Mouse (Mus musculus): ENCODE measurements around the gene D930007J09Rik. TPM values are rescaled to one million over a fixed set of nuclear protein-coding genes. Genes with fewer than 3 reads are reported as not detected.

The D930007J09Rik gene
- total and polyA plus RNA-seq, 2 experiments from 2014 or later = not detected

DNA sequence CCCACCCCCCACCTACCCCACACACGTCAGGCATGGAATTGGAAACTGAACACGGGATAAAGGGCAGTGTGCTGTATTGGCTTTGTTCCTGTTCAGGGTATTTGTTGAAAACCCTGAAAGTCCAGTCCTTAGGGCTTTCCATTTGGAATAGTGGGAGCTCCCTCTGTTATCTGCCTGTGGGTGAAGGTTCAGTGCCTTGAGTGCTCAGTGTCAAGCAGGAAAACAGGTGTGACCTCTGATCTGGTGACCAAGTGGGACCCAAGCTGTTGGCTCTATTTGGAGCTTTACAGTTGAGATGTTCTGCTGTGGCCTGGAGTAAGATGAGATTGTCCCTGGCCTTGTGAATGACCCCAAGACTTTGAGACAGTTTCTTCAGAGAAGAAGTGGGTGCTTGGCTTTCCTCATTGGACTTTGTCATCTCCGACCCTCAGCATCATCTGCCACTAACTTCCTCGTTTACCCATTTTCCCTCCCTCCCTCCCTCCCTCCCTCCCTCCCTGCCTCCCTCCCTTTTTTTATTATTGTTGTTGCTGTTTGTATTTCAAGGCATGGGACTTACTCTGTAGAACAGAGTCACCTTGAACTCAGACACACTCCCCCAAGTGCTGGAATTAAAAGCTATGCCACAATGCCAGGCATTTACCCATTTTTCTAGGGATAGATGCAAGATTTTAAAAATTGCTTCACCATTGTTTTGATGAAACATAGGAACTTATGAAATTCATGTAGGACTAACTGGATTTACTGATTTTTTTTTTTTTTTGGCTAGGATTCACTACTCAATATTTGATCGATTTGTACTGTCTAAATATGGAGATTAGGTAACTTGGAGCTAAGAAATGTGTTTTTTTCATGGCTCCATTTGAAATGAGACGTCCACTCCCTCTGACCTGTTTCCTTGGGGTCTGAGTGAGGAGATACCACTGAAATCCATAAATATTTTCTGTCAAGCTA, 22.0 kb upstream of the D930007J09Rik start:
- Histone ChIP-seq H3K9me3 (ENCODE audit: low read length) (no peaks in the 10 kb centered on the region), H3K4me1 (ENCODE audit: insufficient read depth, low read length) (no peaks in the 10 kb centered on the region), H3K36me3 (ENCODE audit: insufficient read depth, low read length) (peaks cover 25% of the 10 kb centered on the region), H3K27ac (ENCODE audit: low read depth, low read length) (no peak overlapping the region), H3K4me2 (ENCODE audit: low read depth, low read length, poor library complexity, severe bottlenecking) (no peak overlapping the region), H3K27me3 (ENCODE audit: insufficient read depth, low read length) (no peaks in the 10 kb centered on the region), H3K9ac (replicated peaks; ENCODE audit: low read length, poor library complexity, severe bottlenecking) (no peak overlapping the region), H3K4me3 (ENCODE audit: low read depth, low read length) (no peak overlapping the region)
- ATAC-seq (ENCODE audit: low FRiP score) (no peak), DNase-seq (ENCODE audit: low spot score) (no peak)
- 81% methylated on average over 6 of the region's 6 CpGs for WGBS
- TF ChIP-seq CTCF (IDR thresholded peaks at IDR 0.05) = no peak

DNA sequence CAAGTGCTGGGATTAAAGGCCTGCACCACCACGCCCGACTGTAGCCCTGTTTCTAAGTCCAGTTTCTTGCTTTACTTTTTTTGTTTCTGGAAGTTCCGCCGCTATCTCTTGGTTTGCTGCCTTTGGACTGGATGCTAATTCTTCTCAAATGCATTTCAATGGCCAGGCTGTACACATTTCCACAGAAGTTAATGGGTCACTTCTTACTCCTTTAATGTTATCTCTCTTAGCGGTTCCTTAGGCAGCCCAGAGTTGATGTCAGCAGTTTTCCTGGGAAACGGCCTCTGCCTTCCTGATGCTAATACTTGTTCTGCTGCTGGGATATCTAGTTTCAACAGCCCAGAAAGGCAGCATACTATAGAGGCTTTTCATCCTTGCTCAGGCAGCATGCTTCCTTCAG, 20.5 kb upstream of the D930007J09Rik start:
- Histone ChIP-seq H3K27ac (ENCODE audit: low read depth, low read length) (no peak overlapping the region), H3K4me2 (ENCODE audit: low read depth, low read length, poor library complexity, severe bottlenecking) (no peak overlapping the region), H3K9me3 (ENCODE audit: low read length) (no peaks in the 10 kb centered on the region), H3K4me3 (ENCODE audit: low read depth, low read length) (no peak overlapping the region), H3K27me3 (ENCODE audit: insufficient read depth, low read length) (no peaks in the 10 kb centered on the region), H3K36me3 (ENCODE audit: insufficient read depth, low read length) (peaks cover 29% of the 10 kb centered on the region), H3K4me1 (ENCODE audit: insufficient read depth, low read length) (no peaks in the 10 kb centered on the region), H3K9ac (replicated peaks; ENCODE audit: low read length, poor library complexity, severe bottlenecking) (no peak overlapping the region)
- TF ChIP-seq CTCF (IDR thresholded peaks at IDR 0.05) = no peak
- DNase-seq (ENCODE audit: low spot score) = no peak
- ATAC-seq (ENCODE audit: low FRiP score) = no peak
- 91% methylated on average over 6 of the region's 6 CpGs for WGBS

DNA sequence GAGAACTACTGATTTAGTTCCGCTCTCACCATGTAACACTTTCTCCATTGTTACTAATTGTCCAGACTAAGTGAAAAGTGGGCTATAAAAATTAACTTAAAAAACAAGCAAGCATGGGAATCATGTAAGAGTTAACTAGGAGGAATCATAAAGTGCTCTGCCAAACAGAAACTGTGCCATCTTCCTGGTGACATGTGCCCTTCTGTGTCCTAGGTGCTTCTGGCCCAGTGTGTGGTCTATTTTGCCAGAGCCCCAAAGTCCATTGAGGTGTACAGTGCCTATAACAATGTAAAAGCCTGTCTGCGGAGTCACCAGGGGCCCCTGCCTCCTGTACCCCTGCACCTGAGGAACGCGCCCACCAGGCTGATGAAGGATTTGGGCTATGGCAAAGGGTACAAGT, 19.0 kb upstream of the D930007J09Rik start:
- DNase-seq (ENCODE audit: low spot score) (no peak), ATAC-seq (ENCODE audit: low FRiP score) (no peak)
- Histone ChIP-seq H3K9ac (replicated peaks; ENCODE audit: low read length, poor library complexity, severe bottlenecking) (no peak overlapping the region), H3K9me3 (ENCODE audit: low read length) (no peaks in the 10 kb centered on the region), H3K36me3 (ENCODE audit: insufficient read depth, low read length) (peaks cover 38% of the 10 kb centered on the region), H3K4me2 (ENCODE audit: low read depth, low read length, poor library complexity, severe bottlenecking) (no peak overlapping the region), H3K27me3 (ENCODE audit: insufficient read depth, low read length) (no peaks in the 10 kb centered on the region), H3K4me3 (ENCODE audit: low read depth, low read length) (no peak overlapping the region), H3K27ac (ENCODE audit: low read depth, low read length) (no peak overlapping the region), H3K4me1 (ENCODE audit: insufficient read depth, low read length) (no peaks in the 10 kb centered on the region)
- TF ChIP-seq CTCF (IDR thresholded peaks at IDR 0.05) = no peak
- 96% methylated on average over 4 of the region's 4 CpGs for WGBS

DNA sequence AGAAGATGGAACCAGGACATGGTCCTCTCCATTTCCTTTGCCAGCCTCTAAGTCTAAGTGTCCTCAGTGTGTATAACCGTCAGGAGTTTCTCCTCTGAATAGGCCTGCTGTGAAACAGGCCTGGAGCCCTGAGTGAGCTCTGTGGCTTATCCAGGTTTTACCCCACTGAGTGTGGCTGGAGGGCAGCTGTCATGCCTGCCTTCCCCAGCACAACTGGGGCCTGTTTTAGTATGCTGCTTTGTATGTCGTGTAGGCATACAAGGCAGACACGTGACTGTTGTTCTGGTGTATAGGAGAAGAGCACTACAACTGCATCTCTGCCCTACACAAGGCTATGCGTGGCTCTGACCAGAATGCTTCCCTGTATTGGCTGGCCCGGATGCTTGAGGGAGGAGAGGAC, 17.3 kb upstream of the D930007J09Rik start:
- no peak for TF ChIP-seq CTCF (IDR thresholded peaks at IDR 0.05)
- no peak for ATAC-seq (ENCODE audit: low FRiP score)
- no peak overlapping the region for H3K9ac ChIP-seq (replicated peaks; ENCODE audit: low read length, poor library complexity, severe bottlenecking)
- H3K4me3 ChIP-seq (ENCODE audit: low read depth, low read length) = no peak overlapping the region
- no peaks in the 10 kb centered on the region for H3K4me1 ChIP-seq (ENCODE audit: insufficient read depth, low read length)
- H3K27ac ChIP-seq (ENCODE audit: low read depth, low read length) = no peak overlapping the region
- no peaks in the 10 kb centered on the region for H3K27me3 ChIP-seq (ENCODE audit: insufficient read depth, low read length)
- H3K36me3 ChIP-seq (ENCODE audit: insufficient read depth, low read length) = peaks cover 47% of the 10 kb centered on the region
- 93% methylated on average over 5 of the region's 5 CpGs for WGBS
- H3K4me2 ChIP-seq (ENCODE audit: low read depth, low read length, poor library complexity, severe bottlenecking) = no peak overlapping the region
- DNase-seq (ENCODE audit: low spot score) = no peak
- no peaks in the 10 kb centered on the region for H3K9me3 ChIP-seq (ENCODE audit: low read length)

DNA sequence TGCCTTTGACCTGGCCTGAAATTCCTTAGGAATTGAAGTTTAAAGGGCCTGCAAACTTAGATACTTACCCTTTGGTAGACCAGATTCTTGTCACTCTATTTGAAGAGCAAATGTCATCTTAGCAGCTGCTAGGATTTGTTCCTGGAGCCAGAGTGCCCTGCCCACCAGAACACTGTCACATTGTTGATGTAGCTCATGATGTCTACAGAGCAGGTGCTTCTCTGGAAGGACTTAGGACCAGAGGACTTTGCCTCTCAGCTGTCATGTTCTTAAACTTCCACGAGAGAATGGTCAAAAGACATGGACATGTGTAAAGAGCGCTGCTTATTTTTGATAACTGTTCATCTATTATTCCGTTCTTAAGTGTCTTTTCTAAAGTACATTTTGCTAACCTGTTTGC, 16.6 kb upstream of the D930007J09Rik start:
- ATAC-seq (ENCODE audit: low FRiP score) = no peak
- 94% methylated on average over 3 of the region's 3 CpGs for WGBS

DNA sequence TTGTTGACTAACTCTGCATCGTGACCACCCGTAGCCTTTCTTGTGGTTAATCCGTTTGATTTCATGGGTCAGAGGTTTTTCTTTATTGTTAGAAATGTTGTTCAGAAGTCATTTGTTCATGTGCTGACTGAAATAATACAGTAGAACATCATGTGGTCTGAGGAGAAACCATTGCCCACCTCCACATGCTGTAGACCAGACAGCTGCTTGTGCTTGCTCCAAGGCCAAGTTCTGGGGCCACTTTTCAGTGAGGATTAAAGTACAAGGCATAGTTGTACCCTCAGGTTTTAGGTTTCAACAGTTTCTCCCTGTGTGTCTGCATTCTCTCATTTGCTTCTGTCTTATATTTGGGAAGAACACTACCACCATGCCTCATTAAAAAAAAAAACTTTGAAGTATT, 5.0 kb upstream of the D930007J09Rik start:
- Histone ChIP-seq H3K9ac (replicated peaks; ENCODE audit: low read length, poor library complexity, severe bottlenecking) (no peak overlapping the region), H3K36me3 (ENCODE audit: insufficient read depth, low read length) (peaks cover 30% of the 10 kb centered on the region), H3K4me2 (ENCODE audit: low read depth, low read length, poor library complexity, severe bottlenecking) (no peak overlapping the region), H3K27ac (ENCODE audit: low read depth, low read length) (no peak overlapping the region), H3K9me3 (ENCODE audit: low read length) (no peaks in the 10 kb centered on the region), H3K4me1 (ENCODE audit: insufficient read depth, low read length) (peaks cover 8% of the 10 kb centered on the region), H3K27me3 (ENCODE audit: insufficient read depth, low read length) (no peaks in the 10 kb centered on the region), H3K4me3 (ENCODE audit: low read depth, low read length) (no peak overlapping the region)
- TF ChIP-seq CTCF (IDR thresholded peaks at IDR 0.05) = no peak
- 11% methylated on average over 3 of the region's 3 CpGs for WGBS
- ATAC-seq (ENCODE audit: low FRiP score) (no peak), DNase-seq (ENCODE audit: low spot score) (no peak)

More for the DNA sequence above, 16.6 kb upstream of the D930007J09Rik start:
- Histone ChIP-seq H3K4me3 (ENCODE audit: low read depth, low read length) (no peak overlapping the region), H3K27ac (ENCODE audit: low read depth, low read length) (no peak overlapping the region), H3K4me2 (ENCODE audit: low read depth, low read length, poor library complexity, severe bottlenecking) (no peak overlapping the region), H3K9ac (replicated peaks; ENCODE audit: low read length, poor library complexity, severe bottlenecking) (no peak overlapping the region), H3K4me1 (ENCODE audit: insufficient read depth, low read length) (no peaks in the 10 kb centered on the region), H3K36me3 (ENCODE audit: insufficient read depth, low read length) (peaks cover 47% of the 10 kb centered on the region), H3K9me3 (ENCODE audit: low read length) (no peaks in the 10 kb centered on the region), H3K27me3 (ENCODE audit: insufficient read depth, low read length) (no peaks in the 10 kb centered on the region)
- no peak for TF ChIP-seq CTCF (IDR thresholded peaks at IDR 0.05)
- DNase-seq (ENCODE audit: low spot score) = no peak

Data from midbrain, postnatal 0 days (tissue).